Mouse (Mus musculus): ENCODE measurements around the gene Spon2. TPM values are rescaled to one million over a fixed set of nuclear protein-coding genes. Genes with fewer than 3 reads are reported as not detected.

Gene Spon2
- not detected for polyA plus RNA-seq (2017; shearing (Covaris generic))

DNA sequence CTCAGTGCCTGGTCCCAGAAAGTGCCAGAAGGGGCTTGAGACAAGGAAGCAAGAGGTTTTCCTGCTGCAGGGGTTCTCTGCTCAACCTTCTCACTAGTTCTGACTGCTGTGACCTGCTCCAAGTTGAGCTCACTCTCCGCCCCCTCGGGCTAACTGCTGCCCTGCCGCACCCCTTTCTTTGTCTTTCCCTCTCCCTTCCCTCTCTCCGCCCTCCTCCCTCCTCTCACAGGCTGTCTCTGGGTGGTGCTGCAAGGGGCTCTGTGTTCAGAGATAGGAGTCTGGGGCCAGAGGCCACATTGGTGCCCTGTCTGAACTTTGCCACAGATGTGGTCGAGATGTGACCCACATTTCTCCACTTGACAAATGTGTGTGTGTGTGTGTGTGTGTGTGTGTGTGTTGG lies at the start of gene Spon2:
Gene Spon2, minus strand, starts transcription at position 375 of the 400 bp plus-strand sequence.

Other genes with a start within 250 kb of the Spon2 start
- gene Ywhah, start 199.6 kb downstream of the Spon2 start, polyA plus RNA-seq (2017; shearing (Covaris generic)) = 224 TPM
- not detected for gene Slc5a1, start 114.2 kb downstream of the Spon2 start, polyA plus RNA-seq (2017; shearing (Covaris generic))
- 11.7 TPM for gene Ctbp1, start 56.5 kb upstream of the Spon2 start, polyA plus RNA-seq (2017; shearing (Covaris generic))
- 117 TPM for gene Maea, start 117.1 kb upstream of the Spon2 start, polyA plus RNA-seq (2017; shearing (Covaris generic))
- 12.3 TPM for gene Uvssa, start 160.1 kb upstream of the Spon2 start, polyA plus RNA-seq (2017; shearing (Covaris generic))
- not detected for gene Nkx1-1, start 215.5 kb upstream of the Spon2 start, polyA plus RNA-seq (2017; shearing (Covaris generic))